Mouse (Mus musculus) induced T-regulatory cell, adult 2 months (primary cell): ENCODE measurements around the gene Lpcat2b.
"Not testable (repeated sequence)": the region's sequence is repeated elsewhere in the genome, so short reads cannot be mapped to it uniquely, and the experiment has no call there.

ENCODE experiments used
- DNase-seq: peaks from one replicate; pipeline ENCODE4 v3.0.0-alpha.2; 2012; ENCODE audit warnings: low read depth

Gene Lpcat2b

GRCm38 (mm10) chr5:107431249-107431648, at the start of gene Lpcat2b:
TSS of gene Lpcat2b (plus strand) at chr5:107431549.
- DNase-seq, result no peak

- not testable (repeated sequence) for DNase-seq
Observed at GRCm38 (mm10) chr5:107386448-107386847, 44.9 kb upstream of the Lpcat2b start.

- DNase-seq, result no peak
Observed at GRCm38 (mm10) chr5:107387788-107388187, 43.6 kb upstream of the Lpcat2b start.

GRCm38 (mm10) chr5:107389373-107389772, 42.0 kb upstream of the Lpcat2b start:
- DNase-seq, result no peak

- DNase-seq, result no peak
Observed at GRCm38 (mm10) chr5:107394437-107394836, 36.9 kb upstream of the Lpcat2b start.

GRCm38 (mm10) chr5:107402436-107402835, 28.9 kb upstream of the Lpcat2b start, which contains the start of gene Ephx4:
TSS of gene Ephx4 (plus strand) at chr5:107402736.
- peak; percentile 18 for DNase-seq

- peak; percentile 36 for DNase-seq
Observed at GRCm38 (mm10) chr5:107403011-107403946, 28.1 kb upstream of the Lpcat2b start.

- no peak for DNase-seq
Observed at GRCm38 (mm10) chr5:107403947-107404684, 27.2 kb upstream of the Lpcat2b start.

- DNase-seq, result no peak
Observed at GRCm38 (mm10) chr5:107405361-107405760, 26.0 kb upstream of the Lpcat2b start.

GRCm38 (mm10) chr5:107410305-107410704, 21.0 kb upstream of the Lpcat2b start:
- no peak for DNase-seq

GRCm38 (mm10) chr5:107411326-107411725, 20.0 kb upstream of the Lpcat2b start:
- DNase-seq, result no peak

GRCm38 (mm10) chr5:107412285-107412684, 19.1 kb upstream of the Lpcat2b start:
- no peak for DNase-seq

GRCm38 (mm10) chr5:107415098-107415497, 16.3 kb upstream of the Lpcat2b start:
- DNase-seq, result no peak

GRCm38 (mm10) chr5:107421676-107422075, 9.7 kb upstream of the Lpcat2b start:
- DNase-seq, result no peak

- no peak for DNase-seq
Observed at GRCm38 (mm10) chr5:107434001-107434400, 2.7 kb downstream of the Lpcat2b start.

GRCm38 (mm10) chr5:107436185-107436584, 4.8 kb downstream of the Lpcat2b start:
- DNase-seq, result no peak

GRCm38 (mm10) chr5:107436587-107437209, 5.3 kb downstream of the Lpcat2b start:
- DNase-seq, result no peak

- peak; percentile 96 for DNase-seq
Observed at GRCm38 (mm10) chr5:107437464-107438281, 6.3 kb downstream of the Lpcat2b start, which contains the start of gene Btbd8. TSS of gene Btbd8 (plus strand) at chr5:107437997.

- no peak for DNase-seq
Observed at GRCm38 (mm10) chr5:107438353-107438752, 7.0 kb downstream of the Lpcat2b start.

GRCm38 (mm10) chr5:107441881-107442280, 10.5 kb downstream of the Lpcat2b start:
- DNase-seq, result no peak

GRCm38 (mm10) chr5:107444251-107444650, 12.9 kb downstream of the Lpcat2b start:
- DNase-seq, result no peak
